Mouse (Mus musculus): ENCODE data around the gene Txn2.

Gene Txn2

DNA sequence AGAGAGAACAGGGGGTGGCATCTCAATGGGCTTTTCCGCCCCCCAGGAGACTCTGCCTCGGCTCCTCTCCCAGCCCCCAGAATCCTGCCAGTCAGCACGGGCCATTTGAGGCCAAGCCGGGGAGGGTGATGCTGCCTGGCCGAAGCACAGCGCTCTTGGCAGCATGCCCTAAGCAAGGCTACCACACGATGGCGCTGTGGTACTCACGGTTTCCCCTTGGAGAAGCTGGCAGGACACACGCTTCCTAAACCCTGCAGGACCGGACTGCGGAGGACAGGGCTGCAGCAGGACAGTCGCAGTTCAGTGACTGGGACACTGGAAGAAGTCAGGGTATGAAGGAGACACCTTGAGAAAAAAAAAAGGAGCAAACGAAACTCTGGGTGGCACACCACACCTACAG is 5.0 kb upstream of the Txn2 start:
- peak; percentile 96 for DNase-seq (ENCODE audit: low read depth)

DNA sequence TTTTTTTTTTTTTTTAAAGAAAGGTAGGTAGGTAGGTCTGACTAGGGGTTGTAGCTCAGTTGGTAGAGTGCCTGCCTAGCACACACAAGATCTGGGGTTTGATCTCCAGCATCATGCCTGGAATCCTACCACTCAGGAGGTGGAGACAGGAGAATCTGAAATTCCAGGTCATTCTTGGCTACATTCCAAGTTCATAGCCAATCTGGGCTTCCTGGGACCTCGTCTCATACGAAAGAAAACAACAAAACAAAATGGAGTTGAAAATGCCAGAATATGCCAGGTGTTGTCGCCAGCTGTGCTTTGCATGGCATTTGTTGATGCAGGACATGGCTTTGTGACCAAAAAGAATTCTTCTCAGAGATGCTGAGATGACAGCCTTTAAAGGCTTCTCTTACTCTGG is 4.4 kb upstream of the Txn2 start:
- no peak for DNase-seq (ENCODE audit: low read depth)

DNA sequence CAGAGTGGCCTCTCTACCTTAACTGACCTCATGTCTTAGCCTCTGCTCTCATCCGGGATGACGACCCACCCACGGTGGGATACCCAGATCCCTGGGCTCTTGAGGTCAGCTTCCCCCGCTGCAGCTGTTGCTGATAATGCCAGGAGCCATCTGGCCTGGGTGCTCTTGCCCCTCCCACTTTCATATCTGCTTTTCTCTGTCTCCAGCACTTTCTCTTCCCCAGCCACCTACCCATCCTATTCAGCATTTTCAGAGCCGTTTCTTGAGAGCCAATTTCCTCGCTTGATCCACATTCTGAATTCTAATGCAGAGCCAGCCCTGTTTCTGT is 2.8 kb upstream of the Txn2 start:
- no peak for DNase-seq (ENCODE audit: low read depth)

DNA sequence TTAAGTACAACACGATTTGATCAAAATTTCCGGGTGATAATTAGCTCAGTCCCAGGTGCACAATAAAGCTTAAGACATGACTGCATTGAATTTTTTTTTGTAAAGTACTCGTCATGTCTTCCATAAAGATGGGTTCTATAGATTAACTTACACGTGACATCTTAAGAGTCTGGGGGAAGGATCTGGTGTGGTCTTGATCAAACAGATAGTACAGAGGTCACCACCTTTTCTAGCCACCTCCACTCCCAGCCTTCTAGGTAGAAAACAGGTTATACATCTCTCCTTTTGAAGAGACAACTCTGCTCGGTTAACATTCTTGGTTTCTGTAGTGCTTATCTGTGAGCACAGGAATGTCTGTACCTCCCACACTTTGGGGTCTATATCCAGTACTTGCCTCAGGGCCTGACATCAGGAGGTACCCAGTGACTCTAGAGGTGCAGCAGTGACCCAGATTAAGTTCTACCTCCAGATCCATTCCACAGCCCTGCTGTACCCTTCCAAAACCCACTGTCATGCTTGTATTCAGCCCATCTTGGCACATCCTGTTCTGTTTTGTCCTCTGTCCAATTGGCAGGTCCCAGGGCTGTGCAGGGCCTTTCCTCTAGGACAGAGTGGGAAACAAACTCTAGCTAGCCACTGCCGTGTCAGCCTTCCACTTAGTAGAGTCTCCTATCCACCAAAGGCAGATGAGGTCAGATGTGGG is 2.3 kb upstream of the Txn2 start:
- no peak for DNase-seq (ENCODE audit: low read depth)

DNA sequence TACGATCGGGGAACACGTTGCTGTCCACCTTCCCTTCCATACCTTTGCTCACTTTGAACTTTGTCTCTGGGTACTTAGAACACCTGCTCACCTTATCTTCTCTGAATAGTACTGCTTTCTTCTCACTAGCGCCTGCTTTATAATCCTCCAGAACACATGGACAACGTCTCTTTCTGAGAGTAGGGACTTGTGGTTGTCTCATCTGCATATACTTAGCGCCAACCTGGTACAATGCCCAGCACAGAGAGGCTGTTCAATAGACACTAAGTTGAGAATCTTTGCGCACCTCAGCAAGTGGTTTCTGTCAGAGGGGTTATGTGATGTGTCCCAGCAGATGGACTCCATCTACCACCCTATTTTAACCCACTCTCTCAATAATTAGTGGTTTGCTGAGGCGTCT is 998 bp upstream of the Txn2 start:
- peak; percentile 42 for DNase-seq (ENCODE audit: low read depth)

DNA sequence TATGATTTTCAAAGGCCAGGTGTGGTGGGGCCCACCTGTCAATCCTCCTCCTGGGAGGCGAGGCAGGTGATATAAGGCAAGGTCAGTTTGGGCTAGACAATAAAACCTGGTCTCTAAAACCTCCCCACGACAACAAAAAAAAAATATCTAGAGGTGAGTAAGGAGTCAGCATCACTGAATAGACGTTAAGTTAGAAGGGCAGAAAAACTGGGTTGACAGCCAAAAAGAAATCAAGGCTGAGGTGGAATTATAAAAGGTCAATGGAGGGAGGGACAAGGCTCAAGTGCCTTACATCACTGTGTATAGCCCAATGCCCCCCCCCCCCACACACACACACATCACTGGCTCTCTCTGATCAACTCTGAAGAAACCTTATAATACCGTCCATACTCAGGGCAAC is 715 bp downstream of the Txn2 start:
- DNase-seq (ENCODE audit: low read depth): no peak

DNA sequence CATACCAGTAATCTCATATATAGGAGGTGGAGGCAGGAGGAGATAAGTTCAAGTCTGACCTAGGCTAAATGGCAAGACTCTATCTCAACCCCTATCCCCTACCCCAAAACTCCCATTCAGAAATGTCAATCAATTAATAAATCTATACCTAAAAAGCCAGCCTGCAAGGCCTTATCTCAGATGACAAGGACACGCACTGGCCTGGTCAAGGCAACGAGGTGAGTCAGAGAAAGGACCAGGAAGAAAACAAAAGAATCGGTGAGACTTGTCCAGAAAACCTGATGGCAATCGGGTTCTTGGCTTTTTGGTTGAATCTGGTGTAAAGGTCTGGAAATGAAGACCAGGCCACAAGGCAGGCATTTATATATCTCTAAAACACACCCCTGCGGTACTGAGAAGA is 1.9 kb downstream of the Txn2 start:
- DNase-seq (ENCODE audit: low read depth): no peak

DNA sequence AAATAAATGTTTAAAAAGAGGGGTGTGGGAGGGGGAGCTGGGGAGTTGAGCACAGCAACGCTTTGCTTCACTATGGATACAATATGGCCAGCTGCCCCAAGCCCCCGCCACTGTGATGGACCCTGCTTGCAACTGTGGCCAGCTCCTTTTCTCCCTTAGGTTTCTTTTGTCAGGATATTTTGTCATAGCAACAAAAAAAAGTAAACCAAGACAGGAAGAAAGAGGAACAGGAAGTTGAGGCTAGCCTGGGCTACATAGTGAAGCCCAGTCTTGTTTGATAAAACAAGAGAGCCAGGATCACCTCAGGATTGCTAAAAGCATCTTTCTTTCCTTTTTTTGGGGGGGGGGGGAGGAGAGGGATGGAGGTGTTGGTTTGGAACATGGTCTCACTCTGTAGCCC is 3.6 kb downstream of the Txn2 start:
- DNase-seq (ENCODE audit: low read depth): no peak

DNA sequence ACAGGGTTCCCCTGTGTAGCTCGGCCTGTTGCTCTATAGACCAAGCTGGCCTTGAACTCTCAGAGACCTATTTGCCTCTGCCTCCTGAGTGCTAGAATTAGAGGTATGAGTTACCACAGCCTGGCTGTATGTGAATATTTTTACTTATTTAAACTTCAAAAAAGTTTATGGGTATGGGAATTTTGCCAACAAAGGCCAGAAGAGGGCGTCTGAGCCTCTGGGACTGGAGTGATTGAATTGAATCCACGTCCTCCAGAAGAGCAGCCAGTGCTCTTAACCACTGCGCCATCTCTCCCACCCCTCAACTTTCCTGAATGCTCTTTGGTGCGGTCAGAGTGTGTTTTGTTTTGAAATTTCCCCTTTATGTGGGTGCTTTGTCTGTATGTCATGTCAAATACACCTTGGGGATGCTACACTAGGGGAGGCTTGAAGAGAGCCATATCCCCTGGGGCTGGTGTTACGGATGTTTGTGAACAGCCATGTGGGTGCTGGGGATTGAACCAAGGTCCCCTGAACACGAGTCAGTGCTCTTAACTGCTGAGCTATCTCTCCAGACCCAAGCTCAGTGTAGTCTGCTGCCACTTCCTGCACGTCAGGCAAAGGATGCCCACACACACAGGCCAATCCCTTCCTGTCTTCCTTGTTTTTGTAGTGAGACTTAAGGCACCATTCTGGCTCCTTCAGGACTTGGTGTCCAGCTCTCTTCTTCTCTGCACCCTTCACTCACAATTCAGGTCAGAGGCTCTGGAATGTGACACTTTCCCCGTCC is 5.4 kb downstream of the Txn2 start:
- DNase-seq (ENCODE audit: low read depth): no peak

DNA sequence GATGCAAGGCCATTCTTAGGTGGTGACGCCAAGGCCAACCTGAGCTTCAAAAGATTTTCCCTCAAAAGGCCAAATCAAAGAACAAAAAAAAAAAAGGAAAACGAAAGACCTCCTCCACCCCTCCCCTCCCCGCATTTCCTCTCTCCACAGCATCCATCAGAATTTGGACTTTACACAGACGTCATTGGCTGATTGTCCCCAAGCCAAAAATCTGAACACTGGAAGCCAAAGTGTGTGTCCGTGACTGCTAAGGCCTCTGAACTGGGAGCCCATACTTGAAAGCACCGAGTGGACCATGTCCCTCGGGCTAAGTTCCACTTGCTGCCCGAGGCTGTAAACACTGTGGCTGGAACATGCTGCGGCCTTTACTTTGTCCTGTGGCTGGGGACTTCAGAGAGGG is 6.1 kb downstream of the Txn2 start:
- DNase-seq (ENCODE audit: low read depth): no peak

DNA sequence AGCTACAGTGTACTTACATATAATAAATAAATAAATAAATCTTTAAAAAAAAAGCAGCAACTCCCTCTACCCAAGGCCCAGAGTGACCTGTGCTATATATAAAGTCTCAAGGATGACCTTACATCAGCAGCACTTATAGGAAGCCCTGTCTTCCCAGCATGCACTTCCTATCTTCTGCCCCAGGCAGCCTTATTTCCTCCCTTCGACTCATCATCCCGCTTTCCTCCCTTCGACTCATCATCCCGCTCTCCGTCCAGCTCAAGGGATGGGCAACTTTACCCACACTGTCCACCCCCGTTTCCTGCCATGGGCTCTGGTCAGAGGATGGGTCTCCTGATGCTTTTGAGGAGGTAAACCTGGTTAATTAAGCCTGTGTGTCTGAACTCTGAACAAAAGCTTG is 7.2 kb downstream of the Txn2 start:
- no peak for DNase-seq (ENCODE audit: low read depth)

DNA sequence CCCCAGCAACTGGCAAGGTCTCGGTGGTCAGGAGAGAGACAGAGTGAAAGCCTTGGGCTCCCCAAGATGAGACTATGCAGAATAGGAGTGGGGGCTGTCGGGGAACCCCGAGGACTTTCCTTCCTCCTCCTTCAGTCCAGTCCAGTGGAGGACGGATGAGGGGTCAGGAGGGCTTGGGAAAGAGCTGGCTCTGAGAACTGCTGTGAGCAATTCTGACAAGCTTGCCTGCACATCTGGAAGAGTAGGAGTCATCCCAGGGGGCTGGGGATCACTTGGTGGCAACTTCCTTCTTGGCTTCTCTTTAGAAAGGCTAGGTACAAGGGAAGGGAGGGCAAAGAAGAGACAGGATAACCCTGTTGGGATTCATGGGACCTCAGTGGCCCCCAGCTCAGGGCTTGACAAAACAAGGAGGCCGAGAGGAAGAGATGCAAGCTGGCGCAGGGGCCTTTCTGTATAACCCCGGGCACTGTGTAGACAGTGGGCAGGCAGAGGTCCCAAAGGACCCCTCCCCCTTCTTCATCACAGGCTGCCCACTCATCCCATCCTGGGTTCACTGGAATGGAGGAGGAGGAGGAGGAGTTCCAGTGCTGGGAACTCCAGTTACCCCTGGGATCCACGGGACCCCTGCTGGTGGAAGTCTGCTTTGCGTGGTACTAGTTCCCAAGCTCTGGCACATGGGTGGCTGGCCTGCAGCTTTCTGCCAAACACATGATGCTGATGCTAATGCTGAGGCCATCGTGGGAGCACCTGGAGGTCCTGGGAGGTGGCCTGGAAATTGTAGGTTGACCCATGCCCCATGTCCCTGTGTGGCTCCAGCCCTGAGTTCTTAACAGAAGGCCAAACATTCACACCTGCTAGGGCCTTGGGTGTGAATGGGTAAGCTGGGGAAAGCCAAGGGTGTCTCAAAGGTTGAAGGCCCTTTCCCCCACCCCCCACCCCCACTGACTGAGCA is 8.0 kb downstream of the Txn2 start:
- no peak for DNase-seq (ENCODE audit: low read depth)

DNA sequence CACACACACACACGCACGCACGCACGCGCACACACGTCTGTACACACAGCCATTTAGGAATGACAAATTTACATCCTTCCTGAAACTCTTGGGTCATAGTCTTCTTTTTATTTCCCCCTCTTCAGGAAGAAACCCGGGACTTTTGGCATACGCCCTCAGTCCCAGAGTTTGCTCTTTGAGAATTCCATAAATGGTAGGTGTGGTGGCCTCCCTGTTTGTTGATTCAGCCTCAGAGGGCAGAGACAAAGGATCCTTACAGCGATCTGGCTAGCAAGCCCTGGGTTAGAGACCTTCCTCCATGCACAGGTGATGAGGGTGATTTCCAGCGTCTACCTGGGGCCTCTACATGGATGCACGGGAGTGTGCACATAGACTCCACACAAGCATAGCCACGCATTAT is 9.4 kb downstream of the Txn2 start:
- no peak for DNase-seq (ENCODE audit: low read depth)

DNA sequence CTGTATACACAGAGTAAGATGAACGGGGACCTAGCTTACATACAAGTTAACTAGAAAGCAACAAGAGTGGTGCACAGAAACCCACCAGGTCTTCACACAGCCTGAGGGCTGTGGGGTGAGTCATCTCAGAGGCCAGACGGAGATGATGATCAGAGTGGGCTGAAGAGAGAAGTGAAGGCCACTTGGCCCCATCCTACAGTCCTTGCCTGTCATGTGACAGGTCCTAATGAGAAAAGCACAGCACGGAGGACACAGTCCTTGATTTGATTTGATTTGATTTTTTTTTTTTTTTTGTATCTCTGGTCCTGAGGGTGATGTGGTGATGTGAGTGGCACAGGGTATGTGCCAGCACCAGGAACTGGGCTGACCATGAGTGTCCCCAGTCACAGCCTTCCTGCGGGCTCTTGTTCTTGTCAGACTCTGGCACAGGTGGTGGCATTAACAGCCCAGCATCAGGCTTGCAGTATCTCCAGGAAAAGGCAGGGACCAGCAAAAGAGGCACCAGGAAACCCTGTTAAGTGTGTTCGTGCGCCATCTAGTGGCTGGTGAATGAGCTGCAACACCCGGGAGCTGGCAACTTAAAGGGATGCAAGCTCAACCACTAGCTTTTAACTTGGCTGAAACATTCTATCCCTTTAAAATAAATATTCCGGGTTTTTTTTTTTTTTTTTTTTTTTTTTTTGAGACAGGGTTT is 11.8 kb downstream of the Txn2 start:
- DNase-seq (ENCODE audit: low read depth): peak; percentile 92

DNA sequence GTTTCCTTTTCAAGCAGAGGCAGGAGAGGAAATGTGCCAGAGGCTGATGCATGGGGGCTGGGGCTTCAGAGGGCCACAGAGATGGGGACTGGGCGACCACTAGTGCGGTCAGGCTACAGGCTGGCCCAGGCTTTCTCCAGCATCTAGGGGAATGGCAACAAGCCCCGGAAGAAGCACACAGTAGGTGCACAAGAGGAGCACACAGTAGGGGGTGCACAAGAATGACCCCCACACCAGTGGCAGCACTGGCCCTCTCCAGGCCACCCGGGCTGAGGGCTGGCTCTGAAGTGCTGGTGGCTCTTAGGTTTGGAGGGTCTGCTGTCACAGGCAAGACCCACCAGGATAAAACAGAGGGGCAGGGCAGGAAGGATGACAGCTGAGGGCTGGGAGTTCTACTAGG is 13.5 kb downstream of the Txn2 start:
- DNase-seq (ENCODE audit: low read depth): no peak

DNA sequence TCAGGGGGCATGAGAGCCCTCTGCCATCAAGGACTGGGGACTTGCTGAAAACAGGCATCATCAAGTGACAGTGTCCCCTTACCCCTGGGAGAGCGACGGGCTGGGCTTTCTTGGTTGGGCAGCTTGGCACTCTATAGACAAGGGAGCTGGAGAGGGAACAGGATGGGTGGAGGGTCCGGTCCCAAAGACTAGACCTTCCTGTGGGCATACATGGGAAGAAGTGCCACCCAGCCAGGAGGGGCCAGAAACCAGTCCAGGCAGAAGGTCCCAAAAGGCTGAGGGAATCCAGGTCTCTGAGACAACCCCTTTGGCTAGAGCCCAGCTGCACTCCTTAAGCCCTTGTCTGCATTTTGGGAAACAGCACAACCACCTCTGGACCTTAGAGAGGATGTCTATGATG is 14.3 kb downstream of the Txn2 start:
- DNase-seq (ENCODE audit: low read depth): no peak

DNA sequence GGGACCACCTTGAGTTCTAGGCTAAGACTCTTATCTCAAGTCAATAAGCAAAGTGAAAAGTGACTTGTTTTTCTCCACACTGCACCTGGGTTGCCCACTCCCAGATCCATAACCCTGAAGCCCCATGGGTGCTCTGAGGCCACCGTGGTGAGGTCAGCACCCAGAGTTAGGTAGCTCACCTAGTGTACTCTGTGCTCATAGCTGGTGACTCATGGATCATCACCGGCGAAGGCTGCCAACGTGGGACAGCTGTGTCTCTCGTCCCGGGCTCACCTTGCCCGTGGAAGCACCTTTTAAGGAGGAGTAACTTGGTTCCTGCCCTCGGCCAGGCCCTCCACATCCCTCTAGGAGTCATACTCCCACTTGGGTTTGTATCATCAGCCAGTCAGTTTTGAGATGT is 15.8 kb downstream of the Txn2 start:
- no peak for DNase-seq (ENCODE audit: low read depth)

DNA sequence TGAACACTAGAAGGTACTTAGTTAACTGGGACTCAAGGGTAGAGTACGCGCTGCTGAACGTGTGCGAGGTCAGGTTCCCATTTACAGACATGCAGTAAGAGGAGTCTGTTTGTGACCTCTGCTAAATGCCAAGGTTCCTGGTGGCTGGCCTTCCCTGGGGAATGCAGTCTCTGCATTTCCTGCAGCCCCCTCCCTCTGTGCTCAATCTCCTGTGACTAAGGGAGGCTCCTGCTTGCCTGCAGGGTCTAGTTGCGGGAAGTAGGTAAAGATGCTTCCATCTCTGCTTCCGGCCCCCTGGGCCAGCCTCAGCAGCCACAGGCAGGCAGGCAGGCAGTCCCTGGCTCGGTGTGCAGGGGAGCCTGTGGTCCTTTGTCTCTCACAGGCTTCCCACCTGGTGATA is 16.2 kb downstream of the Txn2 start:
- DNase-seq (ENCODE audit: low read depth): no peak

DNA sequence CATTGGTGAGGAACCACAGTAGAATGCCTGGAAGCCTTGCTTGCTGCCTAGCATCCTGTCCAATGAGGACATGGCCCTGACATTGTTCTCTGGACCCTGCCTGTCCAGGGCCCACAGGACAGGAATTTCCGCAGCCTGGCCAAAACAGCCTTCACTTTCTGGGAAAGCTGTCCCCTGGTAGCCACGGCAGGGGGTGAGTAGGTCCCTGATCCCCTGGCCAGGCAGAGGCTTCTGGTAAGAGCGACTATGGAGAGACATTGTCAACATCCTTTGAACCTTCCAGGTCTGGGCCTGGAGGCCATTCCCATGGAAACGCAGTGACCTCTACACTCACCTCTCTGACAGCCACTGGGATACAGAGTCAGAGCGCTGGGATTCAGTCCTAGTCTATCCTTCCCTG is 16.8 kb downstream of the Txn2 start:
- no peak for DNase-seq (ENCODE audit: low read depth)

DNA sequence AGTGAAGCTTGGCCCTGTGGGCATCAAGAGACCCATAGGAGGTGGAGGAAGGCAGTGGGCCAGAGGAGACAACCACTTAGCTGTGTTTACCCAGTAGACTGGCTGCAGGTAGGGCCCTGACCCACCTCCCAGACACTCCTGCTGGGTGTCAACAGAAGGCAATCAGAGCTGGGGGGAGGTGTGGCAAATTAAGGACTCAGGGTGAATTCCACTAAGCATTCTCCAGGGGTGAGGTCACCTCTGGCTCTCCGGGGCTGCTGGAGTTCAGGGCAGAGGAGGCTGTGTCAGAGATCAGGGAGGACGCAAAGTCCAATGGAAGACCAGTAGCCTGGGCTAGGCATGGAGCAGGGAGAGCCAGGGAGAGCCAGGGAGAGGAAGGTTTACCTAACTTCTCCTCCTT is 17.7 kb downstream of the Txn2 start:
- no peak for DNase-seq (ENCODE audit: low read depth)

DNA sequence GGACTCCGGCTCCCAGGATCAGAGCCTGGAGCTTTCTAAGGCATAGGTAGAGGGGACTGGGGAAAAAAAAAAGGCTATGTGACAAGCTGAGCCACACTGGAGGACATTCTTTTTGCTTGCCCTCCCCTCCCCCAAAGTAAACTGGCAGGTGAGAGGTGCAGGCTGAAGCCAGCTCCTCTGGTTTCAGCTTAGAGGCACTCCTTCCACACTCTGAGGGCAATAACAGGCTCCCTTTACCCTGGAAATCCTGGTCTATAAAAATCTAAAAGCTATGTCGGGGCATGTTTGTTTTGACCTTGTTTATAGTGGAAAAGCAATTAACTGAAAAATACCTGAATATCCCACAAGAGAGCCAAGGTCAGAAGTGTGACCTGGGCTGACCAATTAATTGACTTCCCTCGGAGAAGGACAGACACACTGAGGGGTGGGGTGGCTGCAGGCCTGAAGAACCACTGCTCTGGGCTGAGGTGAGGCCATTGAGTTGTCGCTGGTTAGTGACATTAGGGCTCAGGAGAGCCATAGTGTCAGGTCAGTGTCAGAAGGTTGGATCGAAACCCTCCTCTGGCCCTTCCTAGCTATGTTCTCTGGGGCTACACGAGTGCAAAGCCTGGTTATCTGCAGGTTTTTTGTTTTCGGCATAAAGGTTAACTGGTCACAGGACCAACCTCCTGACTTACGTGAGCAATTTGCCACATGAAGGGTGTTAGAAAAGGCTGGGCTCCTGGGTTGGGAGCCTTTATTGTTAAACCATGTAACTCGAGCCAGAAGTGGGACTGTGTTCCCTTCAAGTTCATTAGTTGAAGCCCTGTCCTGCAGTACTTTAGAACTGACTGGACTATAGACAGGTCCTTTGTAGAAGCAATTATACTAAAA is 20.9 kb downstream of the Txn2 start:
- no peak for DNase-seq (ENCODE audit: low read depth)
